Mouse (Mus musculus) cerebellum, postnatal 4 days (tissue): ENCODE results near the gene Zcchc10.
A peak's percentile ranks its signal among the peaks of the same experiment; 100 is the strongest.
"Not testable (repeated sequence)": the region's sequence is repeated elsewhere in the genome, so short reads cannot be mapped to it uniquely, and the experiment has no call there.

Experiments used
- DNase-seq, 2 experiments: peaks; one replicate each; pipeline ENCODE4 v3.0.0; 2022; ENCODE audit warnings: low spot score in 2 of 2, mixed read lengths in 1 of 2

Gene Zcchc10

GRCm38 (mm10) chr11:53316996-53317395 is 7.5 kb upstream of the Zcchc10 start:
- DNase-seq = no peak

GRCm38 (mm10) chr11:53318041-53318440 is 6.4 kb upstream of the Zcchc10 start:
- no peak for DNase-seq

DNA sequence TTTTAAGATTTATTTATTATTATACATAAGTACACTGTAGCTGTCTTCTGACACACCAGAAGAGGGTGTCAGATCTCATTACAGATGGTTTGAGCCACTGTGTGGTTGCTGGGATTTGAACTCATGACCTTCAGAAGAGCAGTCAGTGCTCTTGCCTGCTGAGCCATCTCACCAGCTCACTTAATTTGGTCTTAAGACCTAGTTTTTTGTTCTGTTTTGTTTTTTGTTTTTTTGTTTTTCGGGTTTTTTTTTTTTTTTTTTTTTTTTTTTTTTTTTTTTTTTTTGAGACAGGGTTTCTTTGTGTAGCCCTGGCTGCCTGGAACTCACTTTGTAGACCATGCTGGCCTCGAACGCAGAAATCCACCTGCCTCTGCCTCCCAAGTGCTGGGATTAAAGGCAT is 5.9 kb upstream of the Zcchc10 start:
- not testable (repeated sequence) for DNase-seq

- DNase-seq = not testable (repeated sequence)
These were observed 4.6 kb upstream of the Zcchc10 start for GRCm38 (mm10) chr11:53319867-53320266.

DNA sequence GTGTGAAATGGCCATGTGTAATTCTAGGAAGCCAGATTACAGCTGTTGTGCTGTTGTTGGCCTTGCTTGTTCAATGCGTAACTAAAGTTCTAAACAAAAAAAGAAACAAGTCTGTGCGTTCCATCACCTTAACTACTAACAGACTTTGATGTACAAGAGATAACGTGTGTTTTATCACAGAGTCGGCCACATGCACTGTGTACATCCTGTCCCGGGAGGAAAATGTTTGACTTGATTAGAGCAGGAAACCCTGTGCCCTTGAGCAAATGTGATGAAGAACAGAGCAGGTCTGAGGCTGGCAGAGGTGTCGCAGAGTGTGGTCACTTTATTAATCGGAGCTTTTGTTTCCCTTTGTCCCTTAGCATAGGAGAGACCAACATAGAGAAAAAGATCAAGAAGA is 5.8 kb downstream of the Zcchc10 start:
- DNase-seq = no peak

- DNase-seq = no peak
These were observed 6.6 kb downstream of the Zcchc10 start for GRCm38 (mm10) chr11:53331121-53331520.

- DNase-seq = no peak
These were observed 7.7 kb downstream of the Zcchc10 start for GRCm38 (mm10) chr11:53332076-53332680.

GRCm38 (mm10) chr11:53335505-53336181 is 11.2 kb downstream of the Zcchc10 start:
- no peak for DNase-seq

DNA sequence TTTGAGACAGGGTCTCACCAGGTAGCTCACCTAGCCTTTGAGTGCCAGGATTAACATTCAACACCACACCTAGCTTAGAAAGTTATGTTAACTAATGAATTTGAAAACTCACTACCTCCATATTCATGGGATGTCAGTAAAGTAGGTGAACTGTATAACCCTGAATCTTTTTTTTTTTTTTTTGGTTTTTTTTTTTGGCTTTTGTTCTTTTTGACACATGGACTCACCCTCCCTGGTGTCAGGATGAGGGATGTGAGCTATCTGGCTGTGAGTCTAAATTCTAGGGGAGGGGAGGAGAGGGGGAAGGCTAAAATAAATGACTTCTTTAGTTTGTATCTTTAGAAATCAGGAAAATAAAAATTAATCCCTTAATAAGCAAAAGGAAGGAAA is 11.7 kb downstream of the Zcchc10 start:
- DNase-seq = no peak

- DNase-seq = no peak
These were observed 12.4 kb downstream of the Zcchc10 start for GRCm38 (mm10) chr11:53336924-53337323.

DNA sequence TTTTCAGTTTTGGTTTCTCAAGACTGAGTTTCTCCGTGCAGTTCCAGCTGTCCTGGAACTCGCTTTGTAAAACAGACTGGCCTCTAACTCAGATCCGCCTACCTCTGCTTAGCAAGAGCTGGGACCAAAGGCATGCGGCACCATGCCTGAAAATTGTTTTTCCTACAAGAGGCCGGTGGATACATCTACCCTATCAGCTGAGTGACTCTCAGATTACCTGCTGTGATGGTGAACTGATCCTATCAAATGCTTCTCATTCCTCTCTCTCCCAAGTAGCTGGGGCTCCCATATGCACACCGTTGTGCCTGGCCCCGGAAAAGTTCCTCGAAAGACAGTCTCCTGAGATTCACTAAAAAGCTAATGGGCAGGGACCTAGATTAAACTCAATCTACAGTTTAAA is 13.2 kb downstream of the Zcchc10 start:
- DNase-seq = no peak

DNA sequence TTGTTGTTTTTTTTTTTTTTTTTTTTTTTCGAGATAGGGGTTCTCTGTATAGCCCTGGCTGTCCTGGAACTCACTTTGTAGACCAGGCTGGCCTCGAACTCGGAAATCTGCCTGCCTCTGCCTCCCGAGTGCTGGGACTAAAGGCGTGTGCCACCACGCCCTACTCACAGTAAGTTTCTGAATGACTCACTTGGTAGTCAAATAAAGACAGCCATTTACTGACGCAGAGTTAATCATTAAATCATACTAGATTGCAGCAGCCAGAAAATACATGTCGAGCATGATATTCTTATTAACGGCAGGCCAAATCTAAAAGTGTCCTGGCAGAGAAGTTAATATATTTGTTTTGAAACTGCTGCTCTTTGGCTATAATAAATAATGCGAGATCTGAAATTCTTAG is 16.5 kb downstream of the Zcchc10 start:
- not testable (repeated sequence) for DNase-seq

- DNase-seq = no peak
These were observed 18.2 kb downstream of the Zcchc10 start for GRCm38 (mm10) chr11:53342711-53343110.

GRCm38 (mm10) chr11:53345328-53345727 is 20.8 kb downstream of the Zcchc10 start:
- no peak for DNase-seq

GRCm38 (mm10) chr11:53345738-53346137 is 21.3 kb downstream of the Zcchc10 start:
- no peak for DNase-seq

- DNase-seq = peak; percentile 69 to 88
These were observed 26.1 kb downstream of the Zcchc10 start, which contains the start of gene Aff4 for GRCm38 (mm10) chr11:53350291-53351223. Gene Aff4 (plus strand): TSS chr11:53350833.

DNA sequence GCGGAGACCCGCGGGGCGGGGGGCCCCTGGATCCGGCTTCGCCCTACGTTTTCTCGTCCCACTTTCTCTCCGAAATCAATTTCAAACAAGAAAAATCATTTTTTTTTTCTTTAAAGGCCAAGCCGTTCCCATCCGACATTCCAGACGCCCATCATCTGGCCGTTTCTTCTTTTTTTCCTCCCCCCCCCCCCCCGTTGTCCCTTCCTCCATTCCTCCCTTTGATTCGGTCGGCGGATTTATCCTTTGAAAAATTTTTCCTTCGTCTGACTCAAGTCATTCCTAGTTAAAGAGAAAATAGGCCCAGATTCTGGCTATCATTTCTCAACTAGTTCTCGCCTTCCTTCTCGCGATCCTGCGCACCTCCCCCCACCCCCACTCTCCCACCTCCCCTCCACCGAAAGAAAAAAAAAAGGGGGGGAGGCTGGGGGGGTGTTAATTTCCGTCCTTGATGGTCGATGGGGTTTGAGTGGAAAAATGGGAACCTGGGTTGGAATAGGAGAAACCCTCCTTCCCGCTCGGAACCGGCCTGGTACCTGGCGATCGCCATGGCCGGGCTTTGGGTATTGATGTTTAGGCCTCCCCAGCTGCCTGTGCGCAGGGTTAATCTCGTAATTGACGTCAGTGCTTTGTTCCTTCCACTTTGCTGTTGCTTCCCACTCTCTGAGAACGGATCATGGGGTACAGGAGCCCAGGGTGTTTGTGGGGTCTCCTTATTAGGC is 26.9 kb downstream of the Zcchc10 start:
- DNase-seq = peak in 1 of 2 experiments; percentile 44

DNA sequence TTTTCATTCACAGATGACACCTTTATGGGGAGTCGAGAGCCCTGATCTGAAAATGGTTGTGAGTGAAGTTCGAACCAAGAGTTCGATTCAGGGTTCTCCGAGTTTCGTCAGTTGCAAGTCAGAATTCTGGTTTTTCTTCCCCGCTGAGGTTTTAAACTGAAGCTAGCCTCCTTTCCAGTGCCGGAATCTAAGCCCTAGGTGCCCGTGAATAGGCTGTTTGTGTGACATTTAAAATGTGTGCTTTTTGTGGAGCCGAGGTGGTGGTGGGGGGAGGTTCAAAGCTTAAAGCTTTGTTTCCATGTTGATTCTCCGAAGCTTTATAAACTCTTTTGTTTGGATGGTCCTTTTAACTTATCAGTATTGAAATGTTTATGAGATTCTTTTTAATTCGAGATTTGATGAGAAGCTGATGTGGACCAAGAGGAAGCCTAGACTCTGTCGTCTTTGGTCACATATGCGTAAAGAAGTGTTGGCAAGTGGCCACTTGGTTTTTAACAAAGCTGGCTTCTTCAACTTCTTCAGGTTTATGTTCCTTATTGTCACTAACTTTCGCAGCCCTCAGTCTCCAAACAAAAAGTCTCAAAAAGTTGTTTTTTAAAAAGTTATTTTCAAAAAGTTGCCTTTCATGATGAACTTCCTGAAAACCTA is 27.6 kb downstream of the Zcchc10 start:
- no peak for DNase-seq

DNA sequence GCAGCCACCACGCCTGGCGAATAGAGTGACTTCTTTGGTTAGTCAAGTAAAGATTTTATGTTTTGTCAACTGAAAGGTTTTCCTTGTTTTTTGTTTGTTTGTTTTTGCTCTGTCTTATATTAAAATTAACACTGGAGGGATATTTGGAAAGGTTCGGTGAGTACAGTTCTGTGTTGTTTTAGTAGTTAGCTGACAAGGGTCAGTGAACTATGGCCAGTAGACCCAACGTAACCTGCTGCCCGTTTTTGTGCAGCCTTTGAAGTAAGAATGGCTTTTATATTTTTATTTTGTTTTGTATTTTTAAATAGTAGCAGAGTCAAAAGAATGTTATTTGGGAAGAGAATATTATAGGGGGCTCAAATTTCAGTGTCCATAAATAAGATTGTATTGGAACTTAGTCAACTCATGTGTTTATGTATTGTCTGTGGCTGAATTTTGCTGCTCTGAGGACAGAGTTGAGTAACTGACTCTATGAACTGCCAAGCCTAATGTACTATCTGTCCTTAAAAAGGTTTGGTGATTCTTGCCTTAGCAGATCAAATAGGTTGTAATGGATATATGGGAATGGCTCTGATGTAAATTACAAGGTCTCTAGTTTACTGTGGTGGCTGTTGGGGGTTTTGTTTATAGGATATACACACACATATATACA is 34.2 kb downstream of the Zcchc10 start:
- no peak for DNase-seq

GRCm38 (mm10) chr11:53367032-53367431 is 42.6 kb downstream of the Zcchc10 start:
- no peak for DNase-seq

DNA sequence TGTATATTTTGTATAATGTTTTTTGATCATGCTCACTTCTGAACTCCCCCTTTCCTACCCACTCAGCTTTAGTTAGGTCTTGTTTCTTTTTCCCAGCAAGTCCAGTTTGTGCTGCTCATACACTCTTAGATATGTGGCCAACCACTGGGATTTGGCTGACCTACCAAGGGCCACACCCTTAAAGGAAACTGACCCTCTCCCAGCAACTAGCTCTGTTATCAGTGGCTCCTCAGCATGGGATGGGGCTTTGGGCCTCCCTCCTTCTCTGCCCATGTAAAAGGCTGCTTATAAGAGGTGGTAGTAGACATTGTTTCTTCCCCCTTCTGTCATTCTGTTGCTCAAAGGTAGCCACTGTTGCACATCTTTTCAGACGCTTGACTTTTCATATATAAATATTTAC is 54.4 kb downstream of the Zcchc10 start:
- no peak for DNase-seq
